Mouse (Mus musculus) ES-E14 (cell line): ENCODE results near the gene Gsdma3.
"Not testable (repeated sequence)": the region's sequence is repeated elsewhere in the genome, so short reads cannot be mapped to it uniquely, and the experiment has no call there.

Experiments used
- HCFC1 ChIP-seq: IDR thresholded peaks from 2 replicates; pipeline ENCODE4 v1.6.1; 2012; ENCODE audit warnings: low read length, inconsistent platforms, borderline replicate concordance; ENCODE audit not compliant: insufficient read depth
- ZNF384 ChIP-seq: IDR thresholded peaks from 2 replicates; pipeline ENCODE4 v1.6.1; 2012; ENCODE audit warnings: low read depth, low read length, inconsistent platforms

DNA sequence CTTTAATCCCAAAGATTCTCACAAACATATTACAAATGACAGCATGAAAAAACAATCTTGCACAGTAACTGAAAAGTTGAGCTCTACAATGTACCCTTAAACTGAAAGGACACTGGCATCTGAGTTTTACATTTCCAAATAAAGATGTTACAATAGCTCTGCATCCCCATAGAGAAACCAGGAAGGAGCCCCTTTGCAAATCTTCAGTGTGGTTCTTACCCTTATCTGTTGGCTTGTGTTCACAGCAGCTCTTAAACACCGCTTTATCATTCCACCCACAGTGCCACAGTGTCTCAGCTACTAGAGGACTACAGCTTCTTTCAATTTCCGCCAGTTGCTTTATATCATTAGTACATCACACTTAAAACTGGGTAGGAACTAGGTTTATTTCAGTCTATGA, 1.8 kb upstream of the Gsdma3 start:
- TF ChIP-seq ZNF384, HCFC1: not testable (repeated sequence)
